Mouse (Mus musculus) bone marrow, adult 2 months (tissue): ENCODE results near the gene Crabp2. TPM values are rescaled to one million over a fixed set of nuclear protein-coding genes. Genes with fewer than 3 reads are reported as not detected.

ENCODE experiments used
- H3K27ac ChIP-seq: fragments of 200-500 bp; 2 replicates; pipeline ENCODE4 v1.5.1; 2012; ENCODE audit warnings: low read depth, mild to moderate bottlenecking, control low read depth, inconsistent platforms, low read length; ENCODE audit not compliant: control insufficient read depth, poor library complexity, insufficient read depth
- H3K4me1 ChIP-seq: fragments of 200-500 bp; 2 replicates; pipeline ENCODE4 v1.6.1; 2011; ENCODE audit warnings: low read length; ENCODE audit not compliant: control insufficient read depth, insufficient read depth
- H3K4me3 ChIP-seq: fragments of 200-500 bp; replicated peaks from 2 replicates; pipeline ENCODE3; 2011; ENCODE audit warnings: mild to moderate bottlenecking, low read depth, low read length, control low read depth; ENCODE audit not compliant: control insufficient read depth
- CTCF ChIP-seq: fragments of 200-500 bp; IDR thresholded peaks from 2 replicates; pipeline ENCODE4 v1.5.1; 2011; ENCODE audit warnings: low read length, control low read depth; ENCODE audit not compliant: control insufficient read depth, insufficient read depth
- POLR2A ChIP-seq: fragments of 200-500 bp; IDR thresholded peaks from 2 replicates; pipeline ENCODE4 v1.6.1; 2011; ENCODE audit warnings: low read depth, mild to moderate bottlenecking, control low read depth, low read length, borderline replicate concordance; ENCODE audit not compliant: control insufficient read depth
- WGBS: fragments of 180-500 bp; shearing (Covaris S2); methylation state at CpG from one replicate; pipeline ENCODE4 v1.1.7; 2018; 5-methylcytosine and 5-hydroxymethylcytosine counted together
- polyA plus RNA-seq: library from polyadenylated mRNA; stranded (reverse); fragments of >200 nt; gene quantifications from 2 replicates; pipeline ENCODE4 v1.2.4, GENCODE M21; 2011; ENCODE audit warnings: low replicate concordance; ENCODE audit not compliant: missing spikeins, insufficient read depth, insufficient read length

The Crabp2 gene
- polyA plus RNA-seq, 1 experiment: 3.3 TPM

GRCm38 (mm10) chr3:87946541-87946860 lies 2.0 kb upstream of the Crabp2 start:
- TF ChIP-seq CTCF (no peak), POLR2A (no peak)
- 18% methylated on average over 1 of the region's 1 CpGs for WGBS
- Histone ChIP-seq H3K4me3 (no peak overlapping the region), H3K4me1 (no peaks in the 10 kb centered on the region), H3K27ac (no peak overlapping the region)

GRCm38 (mm10) chr3:87947056-87947810 lies 1.2 kb upstream of the Crabp2 start:
- 5% methylated on average over 26 of the region's 26 CpGs for WGBS
- no peak for TF ChIP-seq POLR2A
- no peak for TF ChIP-seq CTCF
- Histone ChIP-seq H3K4me3 (no peak overlapping the region), H3K27ac (no peak overlapping the region), H3K4me1 (no peaks in the 10 kb centered on the region)

GRCm38 (mm10) chr3:87947811-87948199 lies 661 bp upstream of the Crabp2 start:
- H3K27ac ChIP-seq: no peak overlapping the region
- H3K4me3 ChIP-seq: no peak overlapping the region
- WGBS: 4% methylated on average over 17 of the region's 17 CpGs
- TF ChIP-seq CTCF (no peak), POLR2A (no peak)
- H3K4me1 ChIP-seq: no peaks in the 10 kb centered on the region

GRCm38 (mm10) chr3:87949266-87949954 lies 944 bp downstream of the Crabp2 start:
- TF ChIP-seq CTCF (no peak), POLR2A (no peak)
- 29% methylated on average over 16 of the region's 16 CpGs for WGBS
- H3K4me1 ChIP-seq: no peaks in the 10 kb centered on the region
- no peak overlapping the region for H3K27ac ChIP-seq
- H3K4me3 ChIP-seq: no peak overlapping the region

- no peaks in the 10 kb centered on the region for H3K4me1 ChIP-seq
- no peak for TF ChIP-seq POLR2A
- no peak for TF ChIP-seq CTCF
- 34% methylated on average over 13 of the region's 13 CpGs for WGBS
These were observed 1.6 kb downstream of the Crabp2 start for GRCm38 (mm10) chr3:87949955-87950515.

GRCm38 (mm10) chr3:87951946-87952345 lies 3.5 kb downstream of the Crabp2 start:
- 22% methylated on average over 12 of the region's 12 CpGs for WGBS
- TF ChIP-seq CTCF (no peak), POLR2A (no peak)
- no peak overlapping the region for H3K4me3 ChIP-seq
- no peak overlapping the region for H3K27ac ChIP-seq
- H3K4me1 ChIP-seq: no peaks in the 10 kb centered on the region

More at GRCm38 (mm10) chr3:87949955-87950515, 1.6 kb downstream of the Crabp2 start:
- Histone ChIP-seq H3K27ac (no peak overlapping the region), H3K4me3 (no peak overlapping the region)

- TF ChIP-seq CTCF: no peak
- WGBS: 7% methylated on average over 5 of the region's 5 CpGs
- no peaks in the 10 kb centered on the region for H3K4me1 ChIP-seq
- H3K4me3 ChIP-seq: no peak overlapping the region
- H3K27ac ChIP-seq: no peak overlapping the region
These were observed 4.0 kb downstream of the Crabp2 start for GRCm38 (mm10) chr3:87952440-87952839.

GRCm38 (mm10) chr3:87958056-87958455 lies 9.6 kb downstream of the Crabp2 start:
- Histone ChIP-seq H3K4me1 (no peaks in the 10 kb centered on the region), H3K27ac (no peak overlapping the region), H3K4me3 (no peak overlapping the region)
- TF ChIP-seq CTCF (no peak), POLR2A (no peak)
- 71% methylated on average over 1 of the region's 1 CpGs for whole genome bisulfite sequencing
